Mouse (Mus musculus): ENCODE measurements around the gene Tuba1a.
A peak's percentile ranks its signal among the peaks of the same experiment; 100 is the strongest.

The Tuba1a gene

GRCm38 (mm10) chr15:98953401-98954356, at the start of gene Tuba1a, which contains the start of gene Gm49450:
TSS of gene Tuba1a (minus strand) at chr15:98953703.
TSS of gene Gm49450 (minus strand) at chr15:98953551.
- DNase-seq (ENCODE audit: extremely low spot score, low spot score), result peak; percentile 98

GRCm38 (mm10) chr15:99001451-99001931, 48.0 kb upstream of the Tuba1a start:
- DNase-seq (ENCODE audit: extremely low spot score, low spot score), result no peak

DNA sequence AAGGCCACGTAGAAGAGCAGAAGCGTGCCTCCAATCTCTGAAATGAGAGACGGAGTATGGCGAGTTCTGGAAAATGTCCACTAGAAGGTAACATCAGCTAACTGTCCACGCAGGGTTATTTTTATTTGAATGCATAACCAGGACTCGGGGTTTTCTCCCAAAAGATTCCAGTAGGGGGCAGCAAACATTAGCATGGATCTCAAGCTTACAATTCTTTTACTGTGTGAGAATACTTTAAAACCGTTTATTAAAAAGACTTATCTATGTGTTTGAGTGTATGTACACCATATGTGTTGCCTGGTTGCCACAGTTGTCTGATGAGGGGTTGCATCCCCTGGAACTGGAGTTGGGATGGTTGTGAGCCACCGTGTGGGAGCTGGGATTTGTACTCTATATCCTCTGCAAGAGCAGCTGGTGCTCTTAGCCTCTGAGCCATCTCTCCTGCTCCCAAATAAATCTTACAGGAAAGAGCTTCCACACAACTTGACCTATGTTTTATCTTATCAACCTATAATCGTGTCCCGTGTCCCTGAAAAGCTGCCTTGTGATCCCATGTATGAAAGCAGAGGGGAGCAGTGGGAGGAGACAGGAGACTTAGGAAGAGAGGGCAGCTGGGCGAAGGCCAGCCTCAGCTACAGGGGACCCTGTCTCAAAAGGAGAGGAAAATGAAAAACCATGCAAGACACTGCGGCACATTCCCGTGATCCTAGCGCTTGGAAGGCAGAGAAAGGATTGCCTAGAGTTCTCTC, 47.2 kb upstream of the Tuba1a start:
- DNase-seq (ENCODE audit: extremely low spot score, low spot score), result no peak

GRCm38 (mm10) chr15:98998775-98999157, 45.3 kb upstream of the Tuba1a start:
- no peak for DNase-seq (ENCODE audit: extremely low spot score, low spot score)

GRCm38 (mm10) chr15:98997938-98998774, 44.7 kb upstream of the Tuba1a start:
- DNase-seq (ENCODE audit: extremely low spot score, low spot score), result no peak

GRCm38 (mm10) chr15:98996840-98997239, 43.3 kb upstream of the Tuba1a start:
- DNase-seq (ENCODE audit: extremely low spot score, low spot score), result no peak

DNA sequence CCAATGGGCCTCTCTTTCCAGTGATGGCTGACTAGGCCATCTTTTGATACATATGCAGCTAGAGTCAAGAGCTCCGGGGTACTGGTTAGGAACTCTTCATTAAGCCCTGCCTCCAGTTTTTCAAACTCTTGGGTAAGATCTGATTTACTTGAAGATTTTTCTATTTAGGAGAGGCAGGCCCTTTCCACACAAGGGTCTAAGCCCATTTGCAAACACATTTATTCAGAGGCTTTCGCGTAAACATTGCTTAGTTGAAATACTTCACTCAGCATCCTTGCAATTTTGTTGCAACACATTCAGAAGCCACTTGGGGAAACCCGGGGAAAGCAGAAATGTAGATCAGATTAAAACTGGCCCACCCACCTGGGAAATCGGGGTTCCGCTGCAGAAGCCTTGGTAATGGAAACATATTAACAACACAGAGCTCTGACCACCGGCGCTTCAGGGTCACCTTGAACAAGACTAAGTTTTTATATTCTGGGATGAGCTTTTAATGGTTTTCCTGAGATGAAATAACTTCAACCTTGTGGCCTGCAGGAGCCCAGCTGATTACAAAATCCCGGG, 41.5 kb upstream of the Tuba1a start:
- no peak for DNase-seq (ENCODE audit: extremely low spot score, low spot score)

GRCm38 (mm10) chr15:98993865-98994264, 40.4 kb upstream of the Tuba1a start:
- DNase-seq (ENCODE audit: extremely low spot score, low spot score), result peak; percentile 92

GRCm38 (mm10) chr15:98993093-98993793, 39.7 kb upstream of the Tuba1a start:
- DNase-seq (ENCODE audit: extremely low spot score, low spot score), result peak; percentile 96

- peak; percentile 33 for DNase-seq (ENCODE audit: extremely low spot score, low spot score)
Measured at GRCm38 (mm10) chr15:98992086-98992912, 38.8 kb upstream of the Tuba1a start.

DNA sequence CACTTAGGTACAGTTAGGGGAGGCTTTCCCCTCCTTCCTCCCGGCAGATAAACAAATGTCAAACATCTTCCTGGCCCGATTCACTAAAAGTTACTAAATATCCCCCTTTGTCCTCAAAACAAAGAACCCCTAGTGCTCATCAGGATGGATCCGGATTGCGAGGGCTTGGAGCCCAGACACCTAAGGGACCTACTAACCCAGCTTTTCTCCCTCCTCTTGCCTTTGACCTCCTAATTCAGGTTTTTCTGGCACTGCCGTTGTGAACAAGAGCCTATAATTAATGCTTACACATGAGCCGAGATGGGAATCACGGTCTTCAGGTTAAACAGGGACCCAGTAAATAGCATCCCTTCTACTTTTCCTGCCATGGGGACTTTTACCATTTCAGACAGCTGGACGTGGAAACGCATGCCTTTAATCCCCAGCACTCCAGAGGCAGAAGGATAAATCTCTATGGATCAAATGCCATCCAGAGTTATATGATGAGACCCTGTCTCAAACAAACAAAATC, 38.1 kb upstream of the Tuba1a start:
- no peak for DNase-seq (ENCODE audit: extremely low spot score, low spot score)

DNA sequence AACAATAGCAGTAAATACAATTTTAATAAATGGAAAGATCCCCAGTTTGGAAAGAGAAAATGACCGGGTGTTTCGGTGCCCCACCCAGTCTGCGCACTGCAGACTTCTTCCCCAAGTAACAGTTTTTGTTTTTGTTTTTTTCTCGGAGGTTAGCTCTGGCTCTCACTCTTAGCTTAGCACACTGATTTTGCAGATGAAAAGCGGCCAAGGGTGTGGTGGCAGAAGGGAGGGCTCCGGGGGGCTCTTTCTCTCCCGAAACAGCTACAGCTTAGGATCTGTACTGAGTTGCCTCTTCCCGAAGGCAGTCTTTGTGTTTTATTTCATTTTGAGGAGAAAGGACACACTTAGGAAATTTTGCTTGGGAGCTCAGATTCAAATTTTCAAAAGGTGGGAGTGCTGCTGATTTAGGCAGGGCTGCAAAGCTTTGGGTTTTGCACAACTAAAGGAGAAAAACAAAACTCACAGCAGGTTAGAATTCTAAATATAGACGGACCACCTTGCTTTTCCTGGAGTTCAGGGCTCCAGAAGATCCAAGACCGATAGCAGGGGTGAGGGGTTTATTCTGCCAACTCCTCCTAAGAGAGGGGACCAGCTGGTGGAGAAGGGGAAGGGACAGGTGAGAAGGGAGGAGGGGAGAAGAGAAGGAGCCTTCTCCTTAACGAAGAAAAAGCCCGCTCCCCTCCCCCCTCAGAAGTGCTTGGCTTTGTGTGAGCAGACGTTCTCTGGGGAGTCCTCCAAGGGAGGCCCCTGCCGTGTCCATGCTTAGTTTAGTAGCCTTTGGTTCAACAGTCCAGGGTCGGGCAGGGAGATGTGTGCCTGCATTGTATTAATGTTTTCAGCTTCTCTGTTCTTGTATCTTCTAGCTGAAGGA, 37.4 kb upstream of the Tuba1a start:
- DNase-seq (ENCODE audit: extremely low spot score, low spot score), result peak; percentile 49

DNA sequence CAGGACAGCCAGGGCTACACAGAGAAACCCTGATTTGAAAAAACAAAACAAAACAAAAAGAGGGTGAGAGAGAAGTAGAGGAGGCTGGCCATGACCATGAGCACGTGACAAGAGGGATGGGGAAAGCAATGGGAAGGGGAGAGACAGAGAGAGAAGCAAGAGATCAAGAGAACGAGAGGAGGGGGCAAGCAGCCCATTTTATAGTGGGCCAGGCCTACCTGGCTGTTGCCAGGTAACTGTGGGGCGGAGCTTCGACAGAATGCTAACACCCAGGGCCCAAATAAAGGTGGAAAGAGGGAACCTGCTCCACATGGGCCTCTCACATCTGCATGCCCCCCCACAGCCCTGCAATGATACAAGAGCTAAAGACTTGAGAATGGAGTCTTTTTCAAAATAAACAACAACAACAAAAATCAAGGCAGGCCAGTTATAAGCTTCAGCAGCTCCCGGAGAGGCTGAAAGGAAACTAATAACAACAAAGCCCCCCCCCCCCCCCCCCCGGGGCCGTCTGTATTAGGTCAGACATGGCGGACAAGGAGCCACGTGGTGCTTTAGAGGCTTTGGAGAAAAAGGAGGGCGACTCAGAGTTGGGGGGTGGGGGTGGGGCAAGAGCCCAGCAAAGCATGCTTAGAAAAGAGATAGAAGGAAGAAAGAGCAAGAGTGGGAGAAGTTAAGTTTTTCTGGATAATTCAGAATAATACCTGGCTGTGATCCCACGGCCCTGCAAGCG, 36.4 kb upstream of the Tuba1a start:
- no peak for DNase-seq (ENCODE audit: extremely low spot score, low spot score)

- no peak for DNase-seq (ENCODE audit: extremely low spot score, low spot score)
Measured at GRCm38 (mm10) chr15:98988787-98989186, 35.3 kb upstream of the Tuba1a start.

DNA sequence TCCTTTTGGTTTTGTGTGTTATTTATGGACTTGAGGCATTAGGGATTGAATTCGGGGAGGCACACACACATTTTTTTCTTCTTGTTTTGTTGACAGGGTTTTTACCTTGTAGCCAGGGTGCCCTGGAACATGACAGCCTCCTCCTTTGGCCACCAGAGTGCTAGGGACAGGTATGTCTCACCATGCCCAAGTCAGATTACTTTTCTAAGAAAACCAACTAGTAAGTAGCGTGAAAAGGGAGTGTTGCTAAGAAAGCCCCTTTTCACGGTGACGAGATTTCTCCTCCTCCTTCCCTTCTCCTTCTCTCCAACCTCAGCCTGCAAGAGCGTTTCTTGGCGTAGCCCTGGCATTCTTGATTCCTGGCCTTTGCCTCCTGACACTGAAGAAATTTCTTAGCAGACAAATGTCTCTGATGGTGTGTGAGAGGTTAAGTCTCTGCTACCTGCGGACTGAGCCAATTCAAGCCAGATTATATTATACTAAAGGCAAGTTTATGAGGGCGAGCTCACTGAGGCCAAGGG, 34.2 kb upstream of the Tuba1a start:
- DNase-seq (ENCODE audit: extremely low spot score, low spot score), result no peak

GRCm38 (mm10) chr15:98987077-98987630, 33.7 kb upstream of the Tuba1a start:
- peak; percentile 59 for DNase-seq (ENCODE audit: extremely low spot score, low spot score)

Data from neural tube, embryonic 10.5 days (tissue).